Mouse (Mus musculus): ENCODE data around the gene Pla2g16. TPM values are rescaled to one million over a fixed set of nuclear protein-coding genes. Genes with fewer than 3 reads are reported as not detected.

The Pla2g16 gene
- 10 to 100 TPM; 40.1 to 48.2 (median 43.3) TPM for total RNA-seq (2022)

GRCm38 (mm10) chr19:7557328-7557822, at the start of gene Pla2g16:
Gene Pla2g16 (plus strand): TSS chr19:7557459.
- DNase-seq (ENCODE audit: low spot score in 2 of 2) = peak; percentile 33 to 51

GRCm38 (mm10) chr19:7508026-7508425, 49.2 kb upstream of the Pla2g16 start:
- DNase-seq (ENCODE audit: low spot score in 2 of 2) = no peak

DNA sequence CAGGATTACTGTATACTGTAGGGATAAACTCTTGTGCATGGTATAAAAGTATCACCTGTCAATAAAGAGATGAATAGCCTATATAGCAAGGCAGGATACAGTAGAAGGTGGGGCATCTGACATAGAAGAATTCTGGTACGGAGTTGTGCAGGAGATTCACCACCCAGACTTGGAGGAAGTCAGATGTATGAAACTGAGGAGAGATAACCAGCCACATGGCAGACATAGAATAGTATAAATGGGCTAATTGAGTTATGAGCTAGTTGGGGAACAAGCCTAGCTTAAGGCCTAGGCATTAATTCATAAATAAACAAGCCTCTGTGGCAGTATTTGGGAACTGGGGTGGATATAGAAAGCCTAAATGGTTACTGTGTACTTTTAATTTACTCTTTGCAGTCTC, 40.8 kb upstream of the Pla2g16 start:
- no peak for DNase-seq (ENCODE audit: low spot score in 2 of 2)

GRCm38 (mm10) chr19:7521619-7522018, 35.6 kb upstream of the Pla2g16 start:
- no peak for DNase-seq (ENCODE audit: low spot score in 2 of 2)

DNA sequence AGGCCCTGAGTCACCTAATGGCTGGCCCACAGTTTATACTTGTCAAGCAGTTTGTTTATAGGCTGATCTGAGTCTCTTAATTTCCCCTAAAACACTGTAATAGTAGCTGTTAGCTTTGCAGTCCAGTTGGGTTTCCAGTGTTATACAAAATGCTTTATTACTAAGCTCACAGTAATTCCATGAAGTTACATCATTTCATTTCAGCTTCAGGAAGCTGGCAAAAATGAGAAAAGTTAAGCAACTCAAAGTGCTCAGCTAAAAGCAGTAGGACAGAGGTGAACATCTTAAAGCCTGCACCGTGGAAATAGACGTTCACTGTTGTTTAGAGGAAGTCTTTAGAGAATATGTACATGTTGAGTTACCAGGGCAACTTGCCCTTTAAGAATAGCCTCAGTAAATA, 34.4 kb upstream of the Pla2g16 start:
- no peak for DNase-seq (ENCODE audit: low spot score in 2 of 2)

GRCm38 (mm10) chr19:7523292-7523691, 34.0 kb upstream of the Pla2g16 start:
- no peak for DNase-seq (ENCODE audit: low spot score in 2 of 2)

DNA sequence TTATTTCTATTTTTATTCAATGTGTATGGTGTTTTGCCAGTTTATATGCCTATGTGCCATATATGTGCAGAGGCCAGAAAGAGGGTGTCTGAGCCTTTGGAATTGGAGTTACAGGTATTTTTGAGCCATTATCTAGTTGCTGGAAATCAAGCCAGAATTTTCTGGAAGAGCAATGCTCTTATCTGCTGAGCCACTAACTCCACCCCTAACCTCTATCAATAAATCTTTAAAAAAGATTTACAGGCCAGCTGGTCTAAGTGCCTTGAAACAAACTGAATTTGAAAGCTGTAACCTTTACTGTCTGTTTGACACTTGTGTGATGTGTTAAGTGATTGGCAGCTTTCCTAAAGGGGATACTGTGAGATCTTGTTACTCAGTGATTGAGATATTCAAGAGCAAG, 33.5 kb upstream of the Pla2g16 start:
- no peak for DNase-seq (ENCODE audit: low spot score in 2 of 2)

- DNase-seq (ENCODE audit: low spot score in 2 of 2) = no peak
These were observed 32.4 kb upstream of the Pla2g16 start for GRCm38 (mm10) chr19:7524879-7525278.

- peak; percentile 24 to 68 for DNase-seq (ENCODE audit: low spot score in 2 of 2)
These were observed 28.4 kb upstream of the Pla2g16 start for GRCm38 (mm10) chr19:7528639-7529428.

GRCm38 (mm10) chr19:7531906-7532305, 25.4 kb upstream of the Pla2g16 start:
- no peak for DNase-seq (ENCODE audit: low spot score in 2 of 2)

GRCm38 (mm10) chr19:7533891-7534290, 23.4 kb upstream of the Pla2g16 start:
- DNase-seq (ENCODE audit: low spot score in 2 of 2) = no peak

GRCm38 (mm10) chr19:7548924-7549323, 8.3 kb upstream of the Pla2g16 start:
- DNase-seq (ENCODE audit: low spot score in 2 of 2) = no peak

- no peak for DNase-seq (ENCODE audit: low spot score in 2 of 2)
These were observed 5.5 kb upstream of the Pla2g16 start for GRCm38 (mm10) chr19:7551550-7552300.

- no peak for DNase-seq (ENCODE audit: low spot score in 2 of 2)
These were observed 5.0 kb upstream of the Pla2g16 start for GRCm38 (mm10) chr19:7552301-7552673.

DNA sequence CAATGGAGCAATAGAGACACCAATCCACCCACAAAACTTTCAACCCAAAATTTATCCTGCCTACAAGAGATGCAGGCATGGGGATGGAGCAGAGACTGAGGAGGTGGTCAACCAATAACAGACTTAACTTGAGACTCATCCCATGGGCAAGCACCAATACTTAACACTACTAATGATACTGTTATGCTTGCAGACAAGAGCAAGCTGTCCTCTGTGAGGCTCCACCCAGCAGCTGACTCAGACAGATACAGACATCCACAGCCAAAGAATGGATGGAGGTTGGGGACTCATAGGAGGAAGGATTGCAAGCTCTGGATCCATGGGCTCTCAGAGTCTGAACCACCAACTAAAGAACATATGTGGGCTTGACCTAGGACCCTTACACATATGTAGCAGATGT, 3.8 kb upstream of the Pla2g16 start:
- DNase-seq (ENCODE audit: low spot score in 2 of 2) = no peak

- no peak for DNase-seq (ENCODE audit: low spot score in 2 of 2)
These were observed 2.4 kb upstream of the Pla2g16 start for GRCm38 (mm10) chr19:7554881-7555280.

DNA sequence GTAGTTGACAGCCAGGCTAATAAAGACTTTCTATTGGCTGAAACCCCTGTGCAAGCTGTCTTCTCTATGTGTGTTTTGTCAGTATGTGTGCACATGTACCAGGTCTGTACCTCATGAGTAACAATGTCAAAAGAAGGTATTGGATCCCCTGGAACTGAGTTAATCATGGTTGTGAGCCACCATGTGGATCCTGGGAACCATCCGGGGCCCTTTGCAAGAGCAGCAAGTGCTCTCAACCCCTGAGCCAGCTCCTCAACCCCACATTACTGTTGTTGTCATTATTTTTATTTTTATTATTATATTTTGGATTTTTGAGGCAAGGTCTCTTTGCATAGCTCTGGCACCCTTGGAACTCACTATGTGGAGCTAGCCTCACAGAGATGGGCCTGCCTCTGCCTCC, 618 bp upstream of the Pla2g16 start:
- no peak for DNase-seq (ENCODE audit: low spot score in 2 of 2)

GRCm38 (mm10) chr19:7557844-7558243, 585 bp downstream of the Pla2g16 start:
- no peak for DNase-seq (ENCODE audit: low spot score in 2 of 2)

GRCm38 (mm10) chr19:7558675-7559074, 1.4 kb downstream of the Pla2g16 start:
- no peak for DNase-seq (ENCODE audit: low spot score in 2 of 2)

- no peak for DNase-seq (ENCODE audit: low spot score in 2 of 2)
These were observed 2.7 kb downstream of the Pla2g16 start for GRCm38 (mm10) chr19:7559986-7560385.

- no peak for DNase-seq (ENCODE audit: low spot score in 2 of 2)
These were observed 4.2 kb downstream of the Pla2g16 start for GRCm38 (mm10) chr19:7561456-7561855.

GRCm38 (mm10) chr19:7562601-7563129, 5.4 kb downstream of the Pla2g16 start:
- DNase-seq (ENCODE audit: low spot score in 2 of 2) = no peak
